Mouse (Mus musculus) kidney, adult 2 months (tissue): ENCODE measurements at regions not wholly inside any gene's neighbourhood (a gene's known extent, or its start where the extent isn't known, plus 50 kb on each side); places are given as distances from the start of the nearest gene placed in this dataset.

Source experiments
- CTCF ChIP-seq: fragments of 200-500 bp; conservative IDR thresholded peaks from 2 replicates; pipeline ENCODE4 v1.5.1; 2011; ENCODE audit warnings: low read depth, mild to moderate bottlenecking, control low read depth, low read length, moderate library complexity, mixed read lengths; ENCODE audit not compliant: insufficient read depth, insufficient read length
- POLR2A ChIP-seq: fragments of 200-500 bp; IDR thresholded peaks from one replicate; pipeline ENCODE4 v1.6.1; 2011; ENCODE audit warnings: low read depth, low read length, control low read depth

GRCm38 (mm10) chr14:25401104-25401963 lies 57.7 kb upstream of the Zmiz1 start:
- TF ChIP-seq CTCF (no peak), POLR2A (no peak)
